Mouse (Mus musculus): Measurements from ENCODE around the gene Tent5a. TPM values are rescaled to one million over a fixed set of nuclear protein-coding genes. Genes with fewer than 3 reads are reported as not detected.

Tent5a gene
- 6.8 and 11.4 TPM in 2 replicates for polyA plus RNA-seq (2011; ENCODE audit: insufficient read depth, insufficient read length, low replicate concordance, missing spikeins)

DNA sequence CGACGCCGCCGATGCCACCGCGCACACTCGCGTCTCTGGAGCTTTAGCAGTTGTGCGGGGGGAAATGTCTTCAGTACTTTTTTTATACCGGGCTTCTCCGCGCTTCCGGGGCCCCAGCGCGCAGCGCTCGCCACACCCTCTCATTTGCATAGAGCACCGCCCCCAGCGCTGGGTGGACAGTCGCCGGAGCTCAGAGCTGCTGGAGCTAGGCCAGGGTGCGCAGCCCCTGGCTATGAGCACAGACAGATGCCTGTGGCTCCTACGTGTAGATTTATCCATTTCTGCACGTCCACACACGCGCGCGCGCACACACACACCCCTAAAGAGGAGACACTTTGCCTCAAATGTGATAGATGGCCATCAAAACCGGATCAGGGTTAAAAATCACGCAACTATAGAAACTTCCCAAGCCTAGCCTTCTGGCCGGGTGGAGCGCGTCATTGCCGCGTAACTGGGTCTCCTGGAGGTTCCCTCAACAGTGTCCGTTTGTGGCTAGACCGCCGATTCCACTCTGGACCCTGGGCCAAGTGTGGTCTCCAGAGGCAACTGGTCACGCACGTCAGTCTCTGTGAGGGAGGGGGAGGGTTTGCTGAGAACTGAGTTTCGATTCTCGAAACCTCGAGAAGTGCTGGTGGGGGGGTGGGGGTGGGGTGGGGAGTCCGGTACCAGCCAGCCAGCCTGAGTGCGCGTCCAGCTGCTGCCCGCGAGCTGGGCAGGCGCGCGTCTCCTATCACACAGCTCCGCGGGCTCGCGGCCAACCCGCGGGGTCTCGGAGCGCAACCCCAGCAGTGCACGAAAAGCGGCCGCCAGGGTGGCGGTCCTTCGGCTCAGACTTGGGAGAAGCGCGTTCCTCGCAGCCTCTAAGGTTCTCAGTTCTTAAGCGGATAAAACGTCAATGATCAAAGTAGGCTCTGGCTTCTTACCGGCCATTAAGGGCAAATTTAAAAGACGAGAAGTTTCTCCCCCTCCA, at the start of gene Tent5a:
Gene Tent5a (minus strand): TSS at position 107 of the 970 bp plus-strand sequence.
- WGBS = under 1% methylated on average over 72 of the region's 72 CpGs

DNA sequence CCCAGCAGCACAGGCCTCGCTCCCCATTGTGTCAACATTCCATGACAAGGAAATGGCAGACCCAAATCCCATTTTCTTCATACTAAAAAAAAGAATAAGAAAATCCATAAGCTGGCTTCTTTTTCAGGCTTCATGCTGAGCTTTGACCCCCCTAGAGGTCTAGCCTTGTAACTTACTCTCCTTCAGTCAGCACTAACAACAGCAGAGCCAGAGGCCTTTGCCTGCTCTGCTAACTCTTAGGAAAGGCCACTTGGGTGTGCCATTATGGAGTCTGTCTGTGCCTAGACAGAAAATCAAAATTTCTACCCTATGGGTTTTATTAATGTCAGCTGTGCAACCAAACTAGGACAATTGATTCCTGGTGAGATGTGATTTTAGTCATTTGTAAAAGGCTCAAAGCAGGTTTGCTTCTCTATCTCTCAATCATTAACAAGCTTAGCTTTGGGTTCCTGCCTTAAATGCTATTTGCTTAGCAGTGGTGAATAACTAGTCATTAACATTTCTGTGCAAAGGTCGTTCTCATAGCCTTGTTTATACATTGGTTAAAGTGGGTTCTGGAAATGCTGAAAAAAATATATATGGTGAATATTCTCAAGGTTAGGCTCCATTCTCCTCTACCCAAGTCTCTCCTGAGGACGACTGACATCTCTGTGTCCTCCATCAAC, 49.6 kb upstream of the Tent5a start:
- 72% methylated on average over 3 of the region's 3 CpGs for WGBS
- Histone ChIP-seq H3K4me1 (ENCODE audit: control insufficient read depth, insufficient read depth, low read length) (no peaks in the 10 kb centered on the region), H3K27ac (ENCODE audit: control insufficient read depth, insufficient read depth, low read depth, low read length, poor library complexity) (no peak overlapping the region), H3K4me3 (replicated peaks; ENCODE audit: control insufficient read depth, low read depth, low read length) (no peak overlapping the region)
- TF ChIP-seq POLR2A (IDR thresholded peaks at IDR 0.05; ENCODE audit: borderline replicate concordance, control insufficient read depth, low read depth, low read length) = no peak
- TF ChIP-seq CTCF (IDR thresholded peaks at IDR 0.05; ENCODE audit: control insufficient read depth, insufficient read depth, low read length) = no peak

More for the DNA sequence above, at the start of gene Tent5a:
- no peaks in the 10 kb centered on the region; the same call in 1 of the 2 replicates for H3K4me1 ChIP-seq (ENCODE audit: control insufficient read depth, insufficient read depth, low read length)
- peak within 1 kb of the TSS; percentile 75 for H3K4me3 ChIP-seq (replicated peaks; ENCODE audit: control insufficient read depth, low read depth, low read length)
- peak within 1 kb of the TSS; percentile 95 for H3K27ac ChIP-seq (ENCODE audit: control insufficient read depth, insufficient read depth, low read depth, low read length, poor library complexity)
- peak; percentile 91 for TF ChIP-seq POLR2A (IDR thresholded peaks at IDR 0.05; ENCODE audit: borderline replicate concordance, control insufficient read depth, low read depth, low read length)
- no peak for TF ChIP-seq CTCF (IDR thresholded peaks at IDR 0.05; ENCODE audit: control insufficient read depth, insufficient read depth, low read length)

DNA sequence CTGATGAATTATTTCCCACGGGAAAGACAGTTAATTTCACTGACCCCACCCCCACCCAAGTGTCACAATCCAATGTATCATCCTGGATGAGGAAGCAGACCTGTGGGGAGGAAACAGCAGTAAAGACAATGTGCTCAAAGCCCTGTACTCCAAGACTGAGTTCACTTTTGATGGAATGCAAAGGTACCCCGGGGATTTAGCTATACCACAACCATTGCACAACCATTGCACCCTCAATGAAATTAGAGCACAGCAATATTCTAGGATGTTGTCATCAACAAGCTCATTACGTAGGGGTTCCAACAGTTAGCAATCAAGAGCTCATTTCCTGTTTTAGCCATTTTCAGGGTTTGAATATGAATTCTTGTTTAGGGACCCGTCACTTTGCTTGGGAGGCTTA, 48.0 kb upstream of the Tent5a start:
- TF ChIP-seq POLR2A (IDR thresholded peaks at IDR 0.05; ENCODE audit: borderline replicate concordance, control insufficient read depth, low read depth, low read length) (no peak), CTCF (IDR thresholded peaks at IDR 0.05; ENCODE audit: control insufficient read depth, insufficient read depth, low read length) (no peak)
- 29% methylated on average over 4 of the region's 4 CpGs for WGBS
- H3K4me1 ChIP-seq (ENCODE audit: control insufficient read depth, insufficient read depth, low read length) = no peaks in the 10 kb centered on the region

DNA sequence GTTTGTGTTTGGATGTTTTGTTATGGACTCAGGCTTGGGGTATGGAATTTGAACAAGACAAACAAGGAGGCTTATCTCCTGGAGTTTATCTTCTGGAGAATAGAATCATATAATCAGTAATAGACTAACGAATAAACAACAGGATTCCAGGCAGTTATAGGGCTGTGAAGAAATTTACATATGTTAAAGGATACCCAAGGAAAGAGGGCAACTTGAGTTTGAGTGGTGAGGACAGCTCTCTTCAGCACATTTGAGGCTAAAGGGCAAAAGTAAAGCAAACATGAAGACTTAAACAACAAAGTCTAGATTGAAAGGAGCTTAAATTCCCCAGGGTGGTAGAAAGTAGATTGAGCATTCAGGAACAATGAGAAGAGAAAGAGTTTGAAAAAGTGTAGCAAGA, 44.9 kb upstream of the Tent5a start:
- H3K27ac ChIP-seq (ENCODE audit: control insufficient read depth, insufficient read depth, low read depth, low read length, poor library complexity) = no peak overlapping the region
- no peak overlapping the region for H3K4me3 ChIP-seq (replicated peaks; ENCODE audit: control insufficient read depth, low read depth, low read length)
- no peaks in the 10 kb centered on the region; the same call in 1 of the 2 replicates for H3K4me1 ChIP-seq (ENCODE audit: control insufficient read depth, insufficient read depth, low read length)
- WGBS = 79% methylated on average over 1 of the region's 1 CpGs
- TF ChIP-seq POLR2A (IDR thresholded peaks at IDR 0.05; ENCODE audit: borderline replicate concordance, control insufficient read depth, low read depth, low read length) (no peak), CTCF (IDR thresholded peaks at IDR 0.05; ENCODE audit: control insufficient read depth, insufficient read depth, low read length) (no peak)

More for the DNA sequence above, 48.0 kb upstream of the Tent5a start:
- Histone ChIP-seq H3K4me3 (replicated peaks; ENCODE audit: control insufficient read depth, low read depth, low read length) (no peak overlapping the region), H3K27ac (ENCODE audit: control insufficient read depth, insufficient read depth, low read depth, low read length, poor library complexity) (no peak overlapping the region)

- TF ChIP-seq POLR2A (IDR thresholded peaks at IDR 0.05; ENCODE audit: borderline replicate concordance, control insufficient read depth, low read depth, low read length) (no peak), CTCF (IDR thresholded peaks at IDR 0.05; ENCODE audit: control insufficient read depth, insufficient read depth, low read length) (no peak)
- Histone ChIP-seq H3K4me1 (ENCODE audit: control insufficient read depth, insufficient read depth, low read length) (no peaks in the 10 kb centered on the region; the same call in 1 of the 2 replicates), H3K27ac (ENCODE audit: control insufficient read depth, insufficient read depth, low read depth, low read length, poor library complexity) (no peak overlapping the region), H3K4me3 (replicated peaks; ENCODE audit: control insufficient read depth, low read depth, low read length) (no peak overlapping the region)
- 24% methylated on average over 5 of the region's 5 CpGs for WGBS
Measured at GRCm38 (mm10) chr9:85369512-85369911, 42.4 kb upstream of the Tent5a start.

DNA sequence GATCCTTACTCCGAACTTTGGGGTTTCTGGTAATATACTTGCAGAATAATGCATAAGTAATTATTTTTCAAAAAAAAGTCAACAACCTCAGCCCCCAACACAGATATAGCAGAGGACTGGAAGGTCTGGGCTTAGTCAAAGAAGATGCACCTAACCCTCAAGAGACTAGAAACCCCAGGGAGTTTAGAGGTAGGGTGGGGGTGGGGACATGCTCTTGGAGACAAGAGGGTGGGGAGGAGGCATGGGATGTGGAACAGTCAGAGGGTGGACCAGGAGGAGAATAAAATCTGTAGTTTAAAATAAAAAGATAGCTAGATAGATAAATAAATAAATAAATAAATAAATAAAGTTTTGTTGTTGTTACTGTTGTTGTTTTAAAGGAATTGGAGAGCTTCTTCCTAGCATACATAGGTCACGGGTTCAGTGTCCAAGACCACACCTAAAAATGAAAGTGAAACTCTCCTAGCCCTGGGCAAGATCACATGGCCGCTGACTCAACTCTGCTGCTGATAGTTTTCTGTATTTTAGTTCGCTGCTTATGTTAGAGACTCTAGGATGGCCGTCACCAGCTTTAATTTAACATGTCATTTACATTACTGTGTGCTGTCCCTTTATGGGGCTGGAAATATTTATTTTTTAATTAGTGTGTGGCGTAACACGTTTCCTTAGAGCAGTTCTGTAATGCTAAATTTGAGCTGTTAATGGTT, 30.2 kb upstream of the Tent5a start:
- no peak overlapping the region for H3K27ac ChIP-seq (ENCODE audit: control insufficient read depth, insufficient read depth, low read depth, low read length, poor library complexity)
- TF ChIP-seq POLR2A (IDR thresholded peaks at IDR 0.05; ENCODE audit: borderline replicate concordance, control insufficient read depth, low read depth, low read length) (no peak), CTCF (IDR thresholded peaks at IDR 0.05; ENCODE audit: control insufficient read depth, insufficient read depth, low read length) (no peak)
- H3K4me1 ChIP-seq (ENCODE audit: control insufficient read depth, insufficient read depth, low read length) = no peaks in the 10 kb centered on the region; the same call in 1 of the 2 replicates
- WGBS = 51% methylated on average over 7 of the region's 7 CpGs
- peak overlapping the region; percentile 53 for H3K4me3 ChIP-seq (replicated peaks; ENCODE audit: control insufficient read depth, low read depth, low read length)

- Histone ChIP-seq H3K27ac (ENCODE audit: control insufficient read depth, insufficient read depth, low read depth, low read length, poor library complexity) (no peak overlapping the region), H3K4me1 (ENCODE audit: control insufficient read depth, insufficient read depth, low read length) (no peaks in the 10 kb centered on the region; the same call in 1 of the 2 replicates), H3K4me3 (replicated peaks; ENCODE audit: control insufficient read depth, low read depth, low read length) (no peak overlapping the region)
- WGBS = 71% methylated on average over 5 of the region's 5 CpGs
- TF ChIP-seq CTCF (IDR thresholded peaks at IDR 0.05; ENCODE audit: control insufficient read depth, insufficient read depth, low read length) (no peak), POLR2A (IDR thresholded peaks at IDR 0.05; ENCODE audit: borderline replicate concordance, control insufficient read depth, low read depth, low read length) (no peak)
Measured at GRCm38 (mm10) chr9:85355559-85355958, 28.4 kb upstream of the Tent5a start.
